Mouse (Mus musculus) CD4-positive, CD25-positive, alpha-beta regulatory T cell (primary cell): ENCODE results near the gene Plin3. TPM values are rescaled to one million over a fixed set of nuclear protein-coding genes. Genes with fewer than 3 reads are reported as not detected.

ENCODE experiments used
- polyA plus RNA-seq: library from polyadenylated mRNA; unstranded; fragments of 100-300 nt; shearing (Covaris generic); gene quantifications from one replicate; pipeline ENCODE4 v1.2.1, GENCODE M21; 2017

The Plin3 gene
- polyA plus RNA-seq, result 35.1 TPM

GRCm38 (mm10) chr17:56292531-56293222 is at the start of gene Plin3:
Plin3 (minus strand) TSS chr17:56292873.

GRCm38 (mm10) chr17:56325450-56326152 is 32.9 kb upstream of the Plin3 start, which contains the start of gene Kdm4b:
Kdm4b (plus strand) TSS chr17:56326062.

GRCm38 (mm10) chr17:56303160-56303846 is 10.6 kb upstream of the Plin3 start, which contains the start of gene Uhrf1:
Uhrf1 (plus strand) TSS chr17:56303321.

GRCm38 (mm10) chr17:56300186-56300585 is 7.5 kb upstream of the Plin3 start, which contains the start of gene Arrdc5:
Arrdc5 (minus strand) TSS chr17:56300286.

GRCm38 (mm10) chr17:56276643-56277566 is 15.8 kb downstream of the Plin3 start, which contains the start of gene Ticam1:
Ticam1 (minus strand) TSS chr17:56276786.

GRCm38 (mm10) chr17:56256239-56256881 is 36.3 kb downstream of the Plin3 start, which contains the start of gene Fem1a:
Fem1a (plus strand) TSS chr17:56256810.

Other genes starting within 250 kb of the Plin3 start
- gene Ubxn6, start 217.8 kb downstream of the Plin3 start, polyA plus RNA-seq, result 76.2 TPM
- 147 TPM for gene Hdgfl2, start 213.2 kb downstream of the Plin3 start, polyA plus RNA-seq
- gene Plin4, start 183.1 kb downstream of the Plin3 start, polyA plus RNA-seq, result not detected
- 0.08 TPM for gene Plin5, start 175.3 kb downstream of the Plin3 start, polyA plus RNA-seq
- gene Lrg1, start 170.9 kb downstream of the Plin3 start, polyA plus RNA-seq, result 0.25 TPM
- 0.12 TPM for gene Sema6b, start 152.5 kb downstream of the Plin3 start, polyA plus RNA-seq
- 38.0 TPM for gene Tnfaip8l1, start 130.4 kb downstream of the Plin3 start, polyA plus RNA-seq
- 54.2 TPM for gene Mydgf, start 109.0 kb downstream of the Plin3 start, polyA plus RNA-seq
- 47.3 TPM for gene Dpp9, start 74.0 kb downstream of the Plin3 start, polyA plus RNA-seq
- 16.8 TPM for gene Fem1a, start 36.1 kb downstream of the Plin3 start, polyA plus RNA-seq
- 5.5 TPM for gene Ticam1, start 16.1 kb downstream of the Plin3 start, polyA plus RNA-seq
- not detected for gene Arrdc5, start 7.4 kb upstream of the Plin3 start, polyA plus RNA-seq
- 12.0 TPM for gene Uhrf1, start 10.4 kb upstream of the Plin3 start, polyA plus RNA-seq
- 57.1 TPM for gene Kdm4b, start 33.2 kb upstream of the Plin3 start, polyA plus RNA-seq
- 44.4 TPM for gene Ptprs, start 183.6 kb upstream of the Plin3 start, polyA plus RNA-seq
- not detected for gene Znrf4, start 219.6 kb upstream of the Plin3 start, polyA plus RNA-seq